Mouse (Mus musculus) MEL (cell line): ENCODE measurements at regions not wholly inside any gene's neighbourhood (a gene's known extent, or its start where the extent isn't known, plus 50 kb on each side); places are given as distances from the start of the nearest gene placed in this dataset.
"Not testable (repeated sequence)": the region's sequence is repeated elsewhere in the genome, so short reads cannot be mapped to it uniquely, and the experiment has no call there.

ENCODE experiments used
- DNase-seq: peaks from one replicate; pipeline ENCODE4 v3.0.0; 2011; ENCODE audit warnings: low read depth, low spot score
- H3K27ac ChIP-seq: 2 replicates; pipeline ENCODE4 v1.5.1; 2012; ENCODE audit warnings: low read depth, mild to moderate bottlenecking, control low read depth, low read length, moderate library complexity; ENCODE audit not compliant: control insufficient read depth
- H3K27me3 ChIP-seq, 2 experiments: fragments of 150-350 bp in 1 of 2; sonication (generic) in 1 of 2; 2 replicates each; pipeline ENCODE4 v1.6.1; 2012; ENCODE audit warnings: low read length in 2 of 2, mild to moderate bottlenecking in 2 of 2, improper control_type of control experiment in 1 of 2, moderate library complexity in 1 of 2; ENCODE audit not compliant: insufficient read depth in 2 of 2, control insufficient read depth in 1 of 2
- H3K36me3 ChIP-seq, 2 experiments: 2 replicates each; pipeline ENCODE4 v1.6.1; 2012 to 2014; ENCODE audit warnings: low read length in 2 of 2, improper control_type of control experiment in 1 of 2, inconsistent platforms in 1 of 2, mild to moderate bottlenecking in 1 of 2; ENCODE audit not compliant: insufficient read depth in 2 of 2, control insufficient read depth in 1 of 2
- H3K4me1 ChIP-seq, 2 experiments: fragments of 150-350 bp in 1 of 2; sonication (generic) in 1 of 2; 2 replicates each; pipeline ENCODE4 v1.6.1; 2012; ENCODE audit warnings: low read length in 2 of 2, improper control_type of control experiment in 1 of 2, mild to moderate bottlenecking in 1 of 2; ENCODE audit not compliant: insufficient read depth in 2 of 2, control insufficient read depth in 1 of 2
- H3K4me3 ChIP-seq, 2 experiments: fragments of 150-350 bp in 1 of 2; sonication (generic) in 1 of 2; 2 replicates each; pipeline ENCODE4 v1.5.1; 2012; ENCODE audit warnings: low read depth in 2 of 2, low read length in 2 of 2, mild to moderate bottlenecking in 2 of 2, moderate library complexity in 2 of 2, control low read depth in 1 of 2, improper control_type of control experiment in 1 of 2; ENCODE audit not compliant: control insufficient read depth in 1 of 2, insufficient read depth in 1 of 2
- H3K79me2 ChIP-seq: 2 replicates; pipeline ENCODE4 v1.6.1; 2012; ENCODE audit warnings: mild to moderate bottlenecking, low read length, moderate library complexity; ENCODE audit not compliant: control insufficient read depth, poor library complexity, insufficient read depth
- H3K9ac ChIP-seq: 2 replicates; pipeline ENCODE4 v1.6.1; 2012; ENCODE audit warnings: low read depth, mild to moderate bottlenecking, control low read depth, low read length, moderate library complexity; ENCODE audit not compliant: control insufficient read depth, poor library complexity, severe bottlenecking
- H3K9me3 ChIP-seq: fragments of 150-350 bp; sonication (generic); replicated peaks from 2 replicates; pipeline ENCODE4 v1.6.1; 2012; ENCODE audit warnings: mild to moderate bottlenecking, low read length, improper control_type of control experiment, moderate library complexity; ENCODE audit not compliant: insufficient read depth
- CTCF ChIP-seq, 3 experiments: IDR thresholded peaks in 2 of 3; conservative IDR thresholded peaks in 1 of 3; 2 replicates each; pipeline ENCODE4 v1.5.1; 2011 to 2012; ENCODE audit warnings: low read length in 3 of 3, low read depth in 2 of 3, mild to moderate bottlenecking in 2 of 3, improper control_type of control experiment in 1 of 3, inconsistent platforms in 1 of 3, mixed read lengths in 1 of 3, moderate library complexity in 1 of 3; ENCODE audit not compliant: control insufficient read depth in 1 of 3, insufficient read depth in 1 of 3, poor library complexity in 1 of 3, severe bottlenecking in 1 of 3
- USF1 ChIP-seq: IDR thresholded peaks from 2 replicates; pipeline ENCODE4 v1.6.1; 2014; ENCODE audit warnings: low read depth, mild to moderate bottlenecking, inconsistent platforms, low read length, improper control_type of control experiment, moderate library complexity

DNA sequence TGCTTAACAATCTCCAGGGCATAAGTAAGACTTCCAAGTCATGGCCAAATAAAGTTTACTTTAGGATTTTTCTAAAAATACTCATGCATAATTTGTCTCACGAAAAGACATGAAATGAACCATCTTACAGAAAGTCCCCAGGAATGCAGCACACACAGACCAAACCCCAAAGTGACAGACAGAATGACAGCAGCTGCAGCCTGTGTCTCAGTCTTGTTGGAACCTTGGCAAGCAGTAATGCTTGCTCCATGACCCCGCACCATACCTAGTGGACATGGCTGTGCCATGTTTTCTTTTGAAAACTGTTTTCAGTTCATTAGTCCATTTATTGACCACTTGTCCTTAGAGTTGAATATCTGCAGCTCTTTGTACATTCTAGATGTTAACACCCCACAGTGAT lies 191.1 kb downstream of the Gm906 start:
- not testable (repeated sequence) for H3K9ac ChIP-seq

GRCm38 (mm10) chr13:50051746-50052145 lies 198.4 kb downstream of the Gm906 start:
- H3K27me3 ChIP-seq, H3K27ac ChIP-seq, DNase-seq, H3K79me2 ChIP-seq, H3K4me1 ChIP-seq, H3K9ac ChIP-seq, H3K9me3 ChIP-seq, H3K36me3 ChIP-seq, H3K4me3 ChIP-seq: not testable (repeated sequence)

More for the DNA sequence above, 191.1 kb downstream of the Gm906 start:
- not testable (repeated sequence) for H3K4me1 ChIP-seq, H3K27ac ChIP-seq, H3K9me3 ChIP-seq, H3K79me2 ChIP-seq, H3K27me3 ChIP-seq, DNase-seq, H3K4me3 ChIP-seq, H3K36me3 ChIP-seq

DNA sequence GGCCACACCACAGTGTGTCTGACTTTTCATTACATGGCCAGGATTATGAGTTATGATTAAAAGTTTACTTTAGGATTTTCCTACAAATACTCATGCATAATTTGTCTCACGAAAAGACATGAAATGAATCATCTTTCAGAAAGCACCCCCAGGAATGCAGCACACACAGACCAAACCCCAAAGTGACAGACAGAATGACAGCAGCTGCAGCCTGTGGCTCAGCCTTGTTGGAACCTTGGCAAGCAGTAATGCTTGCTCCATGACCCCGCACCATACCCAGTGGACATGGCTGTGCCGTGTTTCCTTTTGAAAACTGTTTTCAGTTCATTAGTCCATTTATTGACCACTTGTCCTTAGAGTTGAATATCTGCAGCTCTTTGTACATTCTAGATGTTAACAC lies 199.0 kb downstream of the Gm906 start:
- not testable (repeated sequence) for H3K4me1 ChIP-seq, H3K27me3 ChIP-seq, H3K79me2 ChIP-seq, H3K36me3 ChIP-seq, H3K4me3 ChIP-seq, H3K9me3 ChIP-seq, H3K9ac ChIP-seq, DNase-seq, H3K27ac ChIP-seq

DNA sequence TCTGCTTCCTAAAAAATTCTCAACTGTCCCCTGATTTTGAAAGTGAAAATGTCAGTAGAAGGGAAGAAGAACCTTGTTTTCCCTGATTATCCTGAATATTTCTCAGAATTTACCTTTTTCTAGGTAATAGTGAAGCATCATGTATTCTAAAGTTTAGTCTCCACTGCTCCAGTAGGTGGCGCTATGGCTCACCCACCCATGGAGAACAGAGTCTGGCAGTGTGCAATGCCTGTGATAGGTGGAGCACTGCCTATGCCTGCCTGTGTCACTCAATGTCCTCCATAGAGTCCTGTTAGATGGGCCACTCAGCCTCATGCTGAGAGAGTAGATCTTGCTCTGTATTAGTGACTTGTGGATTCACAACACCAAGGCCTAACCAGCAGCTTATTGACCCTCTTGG lies 218.4 kb downstream of the Gm906 start:
- Histone ChIP-seq H3K4me3 (no peak overlapping the region), H3K36me3 (no peaks in the 10 kb centered on the region), H3K27ac (no peak overlapping the region), H3K9ac (no peak overlapping the region), H3K79me2 (no peaks in the 10 kb centered on the region), H3K4me1 (no peaks in the 10 kb centered on the region), H3K27me3 (no peaks in the 10 kb centered on the region), H3K9me3 (no peaks in the 10 kb centered on the region)
- TF ChIP-seq CTCF (IDR thresholded peaks at IDR 0.05 in 2 of 3, conservative IDR thresholded peaks at IDR 0.05 in 1 of 3; ENCODE audit: control insufficient read depth in 1 of 3, insufficient read depth in 1 of 3, low read depth in 2 of 3, low read length in 3 of 3, poor library complexity in 1 of 3, severe bottlenecking in 1 of 3) (peak in 2 of 3 experiments; percentile 18 to 43; a peak in 4 of 6 replicates), USF1 (no peak)
- peak; percentile 8 for DNase-seq

DNA sequence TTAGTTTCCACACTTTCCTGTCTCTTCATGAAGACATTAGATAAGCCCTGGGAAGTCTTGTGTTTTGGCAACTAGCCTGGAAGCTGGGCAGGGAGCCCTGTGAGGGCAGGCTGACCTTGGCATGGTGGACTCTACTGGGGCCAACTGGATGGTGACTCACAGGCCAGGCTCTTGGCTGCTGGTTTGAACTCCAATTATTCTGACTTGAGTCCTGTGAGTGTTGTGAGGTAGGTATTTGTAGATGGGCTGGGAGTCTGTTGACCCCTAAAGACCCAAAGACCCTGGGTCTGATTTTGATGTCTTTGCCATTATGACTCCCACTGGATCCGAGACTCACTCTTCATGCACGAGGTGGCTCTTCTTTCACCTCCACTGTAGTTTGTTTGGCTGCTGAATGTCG lies 208.9 kb upstream of the Gm30302 start:
- not testable (repeated sequence) for H3K4me3 ChIP-seq, H3K27me3 ChIP-seq, H3K79me2 ChIP-seq, H3K9ac ChIP-seq, H3K9me3 ChIP-seq, H3K27ac ChIP-seq, DNase-seq, H3K4me1 ChIP-seq, H3K36me3 ChIP-seq

GRCm38 (mm10) chr13:49966072-49966471 lies 167.3 kb upstream of the Gm30302 start:
- not testable (repeated sequence) for H3K4me3 ChIP-seq, H3K4me1 ChIP-seq, H3K79me2 ChIP-seq, H3K36me3 ChIP-seq, DNase-seq, H3K9ac ChIP-seq, H3K27me3 ChIP-seq, H3K27ac ChIP-seq, H3K9me3 ChIP-seq
